Mouse (Mus musculus) CH12.LX (cell line): ENCODE results near the gene Tstd2. TPM values are rescaled to one million over a fixed set of nuclear protein-coding genes. Genes with fewer than 3 reads are reported as not detected.
A peak's percentile ranks its signal among the peaks of the same experiment; 100 is the strongest.

Source experiments
- DNase-seq: peaks from one replicate; pipeline ENCODE4 v3.0.0-alpha.2; 2013; ENCODE audit errors: extremely low read depth
- H3K27ac ChIP-seq: 2 replicates; pipeline ENCODE4 v1.5.1; 2012; ENCODE audit warnings: low read depth, mild to moderate bottlenecking, control low read depth, moderate library complexity; ENCODE audit not compliant: insufficient read depth
- H3K27me3 ChIP-seq: replicated peaks from 2 replicates; pipeline ENCODE3; 2012; ENCODE audit warnings: inconsistent platforms
- H3K36me3 ChIP-seq, 2 experiments: replicated peaks in 1 of 2; 2 replicates each; pipeline versions ENCODE3 to v1.6.1; 2012; ENCODE audit warnings: inconsistent platforms in 1 of 2, low read length in 1 of 2, mild to moderate bottlenecking in 1 of 2, mixed read lengths in 1 of 2, moderate library complexity in 1 of 2; ENCODE audit not compliant: control insufficient read depth in 1 of 2, insufficient read depth in 1 of 2
- H3K4me1 ChIP-seq, 2 experiments: 2 replicates each; pipeline ENCODE4 v1.6.1; 2012; ENCODE audit warnings: inconsistent platforms in 1 of 2, moderate library complexity in 1 of 2; ENCODE audit not compliant: insufficient read depth in 2 of 2, control insufficient read depth in 1 of 2
- H3K4me2 ChIP-seq: 2 replicates; pipeline ENCODE4 v1.6.1; 2012; ENCODE audit warnings: low read depth, mild to moderate bottlenecking, control low read depth; ENCODE audit not compliant: poor library complexity, insufficient read depth, severe bottlenecking
- H3K4me3 ChIP-seq, 3 experiments: fragments of 150-350 bp in 1 of 3; sonication (generic) in 1 of 3; replicated peaks in 1 of 3; 2 replicates each; pipeline versions ENCODE3 to v1.5.1; 2011 to 2012; ENCODE audit warnings: low read depth in 2 of 3, low read length in 2 of 3, mild to moderate bottlenecking in 2 of 3, moderate library complexity in 2 of 3, control low read depth in 1 of 3, improper control_type of control experiment in 1 of 3, inconsistent platforms in 1 of 3, mixed read lengths in 1 of 3; ENCODE audit not compliant: poor library complexity in 1 of 3
- H3K79me2 ChIP-seq: replicated peaks from 2 replicates; pipeline ENCODE4 v1.6.1; 2012; ENCODE audit warnings: mild to moderate bottlenecking, moderate library complexity; ENCODE audit not compliant: control insufficient read depth, poor library complexity, insufficient read depth, severe bottlenecking; ENCODE audit errors: extremely low read depth
- H3K9ac ChIP-seq: 2 replicates; pipeline ENCODE4 v1.6.1; 2012; ENCODE audit warnings: low read depth, mild to moderate bottlenecking, control low read depth, moderate library complexity; ENCODE audit not compliant: insufficient read depth
- H3K9me3 ChIP-seq: replicated peaks from 2 replicates; pipeline ENCODE3; 2012; ENCODE audit warnings: low read length, inconsistent platforms, mixed read lengths
- BHLHE40 ChIP-seq: IDR thresholded peaks from 2 replicates; pipeline ENCODE4 v1.6.1; 2011; ENCODE audit warnings: mild to moderate bottlenecking, low read depth, low read length, improper control_type of control experiment
- CTCF ChIP-seq, 2 experiments: IDR thresholded peaks in 1 of 2; conservative IDR thresholded peaks in 1 of 2; 2 replicates each; pipeline ENCODE4 v1.5.1; 2011 to 2012; ENCODE audit warnings: low read depth in 2 of 2, low read length in 2 of 2, improper control_type of control experiment in 1 of 2, inconsistent platforms in 1 of 2, mild to moderate bottlenecking in 1 of 2, moderate library complexity in 1 of 2
- E2F4 ChIP-seq: IDR thresholded peaks from 2 replicates; pipeline ENCODE4 v1.6.1; 2011; ENCODE audit warnings: low read depth, low read length, improper control_type of control experiment; ENCODE audit not compliant: insufficient replicate concordance
- ELF1 ChIP-seq: IDR thresholded peaks from 2 replicates; pipeline ENCODE4 v1.6.1; 2014; ENCODE audit warnings: low read depth, mild to moderate bottlenecking, inconsistent platforms, low read length, improper control_type of control experiment
- EP300 ChIP-seq: IDR thresholded peaks from 2 replicates; pipeline ENCODE4 v1.6.1; 2011; ENCODE audit warnings: low read length, improper control_type of control experiment
- HCFC1 ChIP-seq: IDR thresholded peaks from 2 replicates; pipeline ENCODE4 v1.6.1; 2012; ENCODE audit warnings: low read depth, mild to moderate bottlenecking, inconsistent platforms, low read length, improper control_type of control experiment
- JUN ChIP-seq: IDR thresholded peaks from 2 replicates; pipeline ENCODE4 v1.6.1; 2011; ENCODE audit warnings: low read depth, mild to moderate bottlenecking, low read length, improper control_type of control experiment, moderate library complexity; ENCODE audit not compliant: insufficient read depth
- JUND ChIP-seq: conservative IDR thresholded peaks from 2 replicates; pipeline ENCODE4 v1.6.1; 2011; ENCODE audit warnings: low read depth, low read length, improper control_type of control experiment
- MEF2A ChIP-seq: IDR thresholded peaks from 2 replicates; pipeline ENCODE4 v1.6.1; 2014; ENCODE audit warnings: low read depth, mild to moderate bottlenecking, inconsistent platforms, low read length, improper control_type of control experiment, borderline replicate concordance
- MXI1 ChIP-seq: IDR thresholded peaks from 2 replicates; pipeline ENCODE4 v1.6.1; 2011; ENCODE audit warnings: mild to moderate bottlenecking, low read depth, low read length, improper control_type of control experiment
- NELFE ChIP-seq: IDR thresholded peaks from 2 replicates; pipeline ENCODE4 v1.6.1; 2011; ENCODE audit warnings: low read depth, low read length, improper control_type of control experiment
- NRF1 ChIP-seq: IDR thresholded peaks from 2 replicates; pipeline ENCODE4 v1.6.1; 2014; ENCODE audit warnings: low read depth, mild to moderate bottlenecking, inconsistent platforms, low read length, improper control_type of control experiment, moderate library complexity
- PAX5 ChIP-seq: IDR thresholded peaks from 2 replicates; pipeline ENCODE4 v1.6.1; 2012; ENCODE audit warnings: low read length, inconsistent platforms, mixed read lengths
- POLR2A ChIP-seq: IDR thresholded peaks from 2 replicates; pipeline ENCODE4 v1.6.1; 2011; ENCODE audit warnings: low read depth, mild to moderate bottlenecking, improper control_type of control experiment, low read length
- RAD21 ChIP-seq: IDR thresholded peaks from 2 replicates; pipeline ENCODE4 v1.6.1; 2011; ENCODE audit warnings: low read depth, mild to moderate bottlenecking, low read length, improper control_type of control experiment, moderate library complexity
- SIN3A ChIP-seq: IDR thresholded peaks from 2 replicates; pipeline ENCODE4 v1.6.1; 2012; ENCODE audit warnings: low read length, improper control_type of control experiment, inconsistent platforms
- SMC3 ChIP-seq: IDR thresholded peaks from 2 replicates; pipeline ENCODE4 v1.6.1; 2011; ENCODE audit warnings: low read depth, low read length, improper control_type of control experiment
- TBP ChIP-seq: conservative IDR thresholded peaks from 2 replicates; pipeline ENCODE4 v1.6.1; 2011; ENCODE audit warnings: low read depth, low read length, improper control_type of control experiment
- TCF12 ChIP-seq: IDR thresholded peaks from 2 replicates; pipeline ENCODE4 v1.6.1; 2014; ENCODE audit warnings: low read depth, mild to moderate bottlenecking, inconsistent platforms, low read length, improper control_type of control experiment
- USF1 ChIP-seq: IDR thresholded peaks from 2 replicates; pipeline ENCODE4 v1.6.1; 2014; ENCODE audit warnings: low read depth, mild to moderate bottlenecking, inconsistent platforms, low read length, improper control_type of control experiment
- USF2 ChIP-seq: conservative IDR thresholded peaks from 2 replicates; pipeline ENCODE4 v1.6.1; 2011; ENCODE audit warnings: low read depth, low read length, improper control_type of control experiment
- ZC3H11A ChIP-seq: IDR thresholded peaks from 2 replicates; pipeline ENCODE4 v1.6.1; 2012; ENCODE audit warnings: low read depth, mild to moderate bottlenecking, inconsistent platforms, low read length, improper control_type of control experiment
- ZKSCAN1 ChIP-seq: IDR thresholded peaks from 2 replicates; pipeline ENCODE4 v1.6.1; 2012; ENCODE audit warnings: low read depth, inconsistent platforms, low read length, improper control_type of control experiment, borderline replicate concordance
- ZNF384 ChIP-seq: IDR thresholded peaks from 2 replicates; pipeline ENCODE4 v1.6.1; 2012; ENCODE audit warnings: low read depth, low read length, improper control_type of control experiment, inconsistent platforms
- dilution Hi-C: fragments of 300-500 bp; cut with MboI; formaldehyde crosslinking; loops from 2 replicates; pipeline ENCODE4 v1.14.3; 2020; ENCODE audit warnings: low sequenced_read_pairs; ENCODE audit not compliant: extremely low pct_unique_long_range_greater_than_20kb, extremely low pct_ligation_motif_present
- in situ Hi-C: fragments of 300-500 bp; cut with MboI; formaldehyde crosslinking; loops from 3 replicates; pipeline ENCODE4 v1.14.3; 2019; ENCODE audit warnings: low sequenced_read_pairs, low pct_ligation_motif_present, low pct_unique_long_range_greater_than_20kb, mixed read lengths
- polyA plus RNA-seq: library from polyadenylated mRNA; unstranded; fragments of >175 nt; gene quantifications from 2 replicates; pipeline ENCODE4 v1.2.1, GENCODE M21; 2012; ENCODE audit warnings: low read depth; ENCODE audit not compliant: insufficient read length
- total RNA-seq, 2 experiments: library from RNA; depleted of rRNA; stranded (reverse); fragments of 300-350 nt in 1 of 2; fragments of >200 nt in 1 of 2; gene quantifications; 2 replicates each; pipeline ENCODE4 v1.2.3; 2012 to 2014

Tstd2 gene
- total and polyA plus RNA-seq, 3 experiments, result 29.1 to 36.4 (median 30.4) TPM

- dilution Hi-C loops, result no loop called here
- Histone ChIP-seq H3K27ac (no peak overlapping the region), H3K36me3 (peaks cover 0 to 16% of the 10 kb centered on the region in 2 experiments), H3K79me2 (no peaks in the 10 kb centered on the region), H3K9me3 (no peaks in the 10 kb centered on the region), H3K4me1 (peaks cover 33 to 54% of the 10 kb centered on the region in 2 experiments), H3K4me3 (no peak overlapping the region), H3K9ac (no peak overlapping the region), H3K27me3 (no peaks in the 10 kb centered on the region), H3K4me2 (no peak overlapping the region)
- no peak for DNase-seq
- TF ChIP-seq PAX5, result no peak
- TF ChIP-seq USF2, result no peak
- no peak for TF ChIP-seq JUN
- no peak for TF ChIP-seq POLR2A
- TF ChIP-seq MXI1, result no peak
- in situ Hi-C loops, result loop anchor here (5.0 kb wide), 1 partner anchor 49 kb away; no protein-coding TSS in a partner anchor
Measured at GRCm38 (mm10) chr4:46096546-46096945, 41.9 kb downstream of the Tstd2 start.

- peaks cover 0 to 16% of the 10 kb centered on the region in 2 experiments for H3K36me3 ChIP-seq
Measured at GRCm38 (mm10) chr4:46095826-46096159, 42.7 kb downstream of the Tstd2 start.

DNA sequence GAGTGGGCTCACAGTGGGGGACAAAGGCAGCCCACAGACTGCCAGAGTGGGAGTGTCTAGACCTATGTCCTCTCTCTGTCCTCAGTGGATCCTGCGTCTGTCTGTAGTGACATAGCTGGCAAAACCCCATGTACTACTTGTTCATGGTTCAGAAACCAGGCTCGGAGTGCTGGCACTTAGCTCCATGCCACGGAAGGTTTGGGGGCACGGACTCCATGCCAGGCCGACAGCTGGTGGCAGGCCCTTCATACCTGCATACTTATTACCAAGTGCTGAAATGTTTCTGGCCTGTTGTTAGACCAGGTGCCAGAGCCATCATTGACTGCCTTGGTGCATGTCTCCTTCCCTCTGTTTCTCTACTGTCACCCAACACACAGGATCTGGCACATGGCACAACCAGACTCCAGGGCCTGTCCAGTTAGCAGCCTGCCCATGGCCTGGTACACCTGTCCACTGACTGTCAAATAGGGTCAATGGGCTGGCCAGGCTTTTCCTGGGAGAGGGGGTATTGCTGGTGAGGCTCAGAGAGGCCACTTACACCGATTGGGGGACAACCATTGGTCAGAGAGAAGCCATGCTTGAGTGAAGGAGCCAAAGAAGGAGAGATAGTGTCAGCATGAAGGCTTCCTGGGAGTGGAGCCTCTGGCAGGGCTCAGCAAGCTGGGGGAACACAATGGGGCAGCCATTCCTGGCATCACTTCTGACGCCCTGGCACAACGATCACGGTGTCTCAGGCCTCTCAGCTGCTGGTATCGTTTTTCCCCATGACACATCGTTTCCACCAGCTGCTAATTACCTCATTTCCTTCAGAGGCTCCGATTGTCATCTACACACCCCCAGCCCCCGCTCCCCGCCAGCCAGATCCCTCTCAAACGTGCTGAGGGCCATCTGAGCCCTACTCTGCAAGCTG, 43.3 kb downstream of the Tstd2 start:
- DNase-seq, result peak; percentile 89
- Histone ChIP-seq H3K4me3 (no peak overlapping the region), H3K9me3 (no peaks in the 10 kb centered on the region), H3K27me3 (no peaks in the 10 kb centered on the region), H3K36me3 (peaks cover 0 to 16% of the 10 kb centered on the region in 2 experiments), H3K79me2 (no peaks in the 10 kb centered on the region), H3K4me2 (no peak overlapping the region), H3K4me1 (peaks cover 28 to 49% of the 10 kb centered on the region in 2 experiments), H3K27ac (peak overlapping the region; percentile 8; the same call in 1 of the 2 replicates), H3K9ac (no peak overlapping the region)
- dilution Hi-C loops, result no loop called here
- in situ Hi-C loops, result loop anchor here (5.0 kb wide), 1 partner anchor 48 kb away; no protein-coding TSS in a partner anchor
- no peak for TF ChIP-seq SMC3
- TF ChIP-seq EP300, result peak; percentile 94
- no peak for TF ChIP-seq ZC3H11A
- TF ChIP-seq MEF2A, result peak; percentile 87
- no peak; the same call in 1 of the 2 replicates for TF ChIP-seq ELF1
- TF ChIP-seq POLR2A, result no peak
- TF ChIP-seq NRF1, result no peak
- TF ChIP-seq ZKSCAN1, result no peak
- TF ChIP-seq TBP, result no peak
- TF ChIP-seq ZNF384, result no peak
- no peak for TF ChIP-seq NELFE
- peak; percentile 92 for TF ChIP-seq BHLHE40
- TF ChIP-seq CTCF (conservative IDR thresholded peaks at IDR 0.05 in 1 of 2, IDR thresholded peaks at IDR 0.05 in 1 of 2; ENCODE audit: low read depth in 2 of 2, low read length in 2 of 2), result no peak
- peak; percentile 90 for TF ChIP-seq SIN3A
- no peak for TF ChIP-seq RAD21
- no peak for TF ChIP-seq USF1
- TF ChIP-seq TCF12, result peak; percentile 95
- peak; percentile 40; the same call in 1 of the 2 replicates for TF ChIP-seq MXI1
- TF ChIP-seq HCFC1, result 0 out of 2 replicates have a peak, but pooled peaks have one; percentile 9
- peak; percentile 96 for TF ChIP-seq JUND

More at GRCm38 (mm10) chr4:46095826-46096159, 42.7 kb downstream of the Tstd2 start:
- H3K9ac ChIP-seq, result no peak overlapping the region
- no peaks in the 10 kb centered on the region for H3K9me3 ChIP-seq
- in situ Hi-C loops (loop anchor here (5.0 kb wide), 1 partner anchor 48 kb away; no protein-coding TSS in a partner anchor), dilution Hi-C loops (no loop called here)
- no peak for TF ChIP-seq E2F4
- TF ChIP-seq ZC3H11A, result no peak
- peak; percentile 97 for TF ChIP-seq ZKSCAN1
- H3K79me2 ChIP-seq, result no peaks in the 10 kb centered on the region
- H3K4me3 ChIP-seq, result no peak overlapping the region
- H3K4me1 ChIP-seq, result peaks cover 33 to 54% of the 10 kb centered on the region in 2 experiments
- H3K27me3 ChIP-seq, result no peaks in the 10 kb centered on the region
- H3K4me2 ChIP-seq, result no peak overlapping the region
- no peak for DNase-seq
- peak overlapping the region; percentile 8; the same call in 1 of the 2 replicates for H3K27ac ChIP-seq
